Mouse (Mus musculus): ENCODE measurements around the gene Lenep. TPM values are rescaled to one million over a fixed set of nuclear protein-coding genes. Genes with fewer than 3 reads are reported as not detected.

The Lenep gene
- polyA plus RNA-seq, 1 experiment from 2014 or later: 0.33 TPM

- Histone ChIP-seq H3K4me3 (ENCODE audit: low read depth, low read length) (peak overlapping the region; percentile 52), H3K27me3 (ENCODE audit: insufficient read depth, low read length) (no peaks in the 10 kb centered on the region), H3K4me2 (peak overlapping the region; percentile 76), H3K4me1 (ENCODE audit: insufficient read depth) (no peaks in the 10 kb centered on the region), H3K36me3 (ENCODE audit: insufficient read depth) (peaks cover 10% of the 10 kb centered on the region; the same call in 1 of the 2 replicates), H3K9ac (peak overlapping the region; percentile 62), H3K9me3 (ENCODE audit: low read depth, low read length) (no peaks in the 10 kb centered on the region), H3K27ac (ENCODE audit: low read depth) (peak overlapping the region; percentile 54; the same call in 1 of the 2 replicates)
- peak; percentile 87 for DNase-seq
- peak; percentile 97 for TF ChIP-seq CTCF (IDR thresholded peaks at IDR 0.05; ENCODE audit: low read depth)
- peak; percentile 95 for ATAC-seq (ENCODE audit: insufficient read depth)
- WGBS: 1% methylated on average over 28 of the region's 29 CpGs
These were observed 24.1 kb downstream of the Lenep start for GRCm38 (mm10) chr3:89378394-89379067.

GRCm38 (mm10) chr3:89377831-89378230, 24.8 kb downstream of the Lenep start:
- Histone ChIP-seq H3K27me3 (ENCODE audit: insufficient read depth, low read length) (no peaks in the 10 kb centered on the region), H3K4me3 (ENCODE audit: low read depth, low read length) (peak overlapping the region; percentile 52), H3K36me3 (ENCODE audit: insufficient read depth) (peaks cover 10% of the 10 kb centered on the region; the same call in 1 of the 2 replicates), H3K9ac (no peak overlapping the region), H3K9me3 (ENCODE audit: low read depth, low read length) (no peaks in the 10 kb centered on the region), H3K4me2 (peak overlapping the region; percentile 76), H3K4me1 (ENCODE audit: insufficient read depth) (no peaks in the 10 kb centered on the region), H3K27ac (ENCODE audit: low read depth) (peak overlapping the region; percentile 42; the same call in 1 of the 2 replicates)
- WGBS: 61% methylated on average over 4 of the region's 4 CpGs
- DNase-seq (no peak), ATAC-seq (ENCODE audit: insufficient read depth) (peak; percentile 16; the same call in 1 of the 2 replicates)
- TF ChIP-seq CTCF (IDR thresholded peaks at IDR 0.05; ENCODE audit: low read depth): no peak

GRCm38 (mm10) chr3:89373581-89374231, 28.9 kb downstream of the Lenep start:
- H3K4me1 ChIP-seq (ENCODE audit: insufficient read depth): no peaks in the 10 kb centered on the region
- H3K4me3 ChIP-seq (ENCODE audit: low read depth, low read length): no peak overlapping the region
- no peaks in the 10 kb centered on the region for H3K9me3 ChIP-seq (ENCODE audit: low read depth, low read length)
- no peak for DNase-seq
- no peak for ATAC-seq (ENCODE audit: insufficient read depth)
- H3K9ac ChIP-seq: no peak overlapping the region
- H3K27me3 ChIP-seq (ENCODE audit: insufficient read depth, low read length): no peaks in the 10 kb centered on the region
- H3K4me2 ChIP-seq: no peak overlapping the region
- no peaks in the 10 kb centered on the region for H3K36me3 ChIP-seq (ENCODE audit: insufficient read depth)
- no peak for TF ChIP-seq CTCF (IDR thresholded peaks at IDR 0.05; ENCODE audit: low read depth)
- 25% methylated on average over 5 of the region's 5 CpGs for WGBS
- H3K27ac ChIP-seq (ENCODE audit: low read depth): no peak overlapping the region

GRCm38 (mm10) chr3:89367338-89367737, 35.3 kb downstream of the Lenep start:
- no peak overlapping the region for H3K4me2 ChIP-seq
- DNase-seq (no peak), ATAC-seq (ENCODE audit: insufficient read depth) (no peak)
- no peak for TF ChIP-seq CTCF (IDR thresholded peaks at IDR 0.05; ENCODE audit: low read depth)
- no peaks in the 10 kb centered on the region for H3K9me3 ChIP-seq (ENCODE audit: low read depth, low read length)
- H3K27ac ChIP-seq (ENCODE audit: low read depth): no peak overlapping the region
- 49% methylated on average over 11 of the region's 11 CpGs for WGBS
- H3K4me1 ChIP-seq (ENCODE audit: insufficient read depth): no peaks in the 10 kb centered on the region
- no peak overlapping the region for H3K4me3 ChIP-seq (ENCODE audit: low read depth, low read length)
- H3K27me3 ChIP-seq (ENCODE audit: insufficient read depth, low read length): no peaks in the 10 kb centered on the region
- H3K36me3 ChIP-seq (ENCODE audit: insufficient read depth): no peaks in the 10 kb centered on the region
- no peak overlapping the region for H3K9ac ChIP-seq

- WGBS: 62% methylated on average over 20 of the region's 20 CpGs
- no peak for TF ChIP-seq CTCF (IDR thresholded peaks at IDR 0.05; ENCODE audit: low read depth)
- no peak for ATAC-seq (ENCODE audit: insufficient read depth)
- Histone ChIP-seq H3K9ac (no peak overlapping the region), H3K27ac (ENCODE audit: low read depth) (no peak overlapping the region), H3K4me1 (ENCODE audit: insufficient read depth) (no peaks in the 10 kb centered on the region), H3K36me3 (ENCODE audit: insufficient read depth) (no peaks in the 10 kb centered on the region), H3K27me3 (ENCODE audit: insufficient read depth, low read length) (no peaks in the 10 kb centered on the region), H3K4me3 (ENCODE audit: low read depth, low read length) (no peak overlapping the region), H3K4me2 (no peak overlapping the region), H3K9me3 (ENCODE audit: low read depth, low read length) (no peaks in the 10 kb centered on the region)
- DNase-seq: no peak
These were observed 36.8 kb downstream of the Lenep start for GRCm38 (mm10) chr3:89365486-89366414.

GRCm38 (mm10) chr3:89365153-89365485, 37.5 kb downstream of the Lenep start, which contains the start of gene Dcst1:
TSS of gene Dcst1 (minus strand) at chr3:89365253.
- Histone ChIP-seq H3K4me3 (ENCODE audit: low read depth, low read length) (no peak within 1 kb of the TSS), H3K9me3 (ENCODE audit: low read depth, low read length) (no peaks in the 10 kb centered on the region), H3K9ac (no peak within 1 kb of the TSS), H3K4me2 (no peak within 1 kb of the TSS), H3K4me1 (ENCODE audit: insufficient read depth) (no peaks in the 10 kb centered on the region), H3K27me3 (ENCODE audit: insufficient read depth, low read length) (no peaks in the 10 kb centered on the region), H3K36me3 (ENCODE audit: insufficient read depth) (no peaks in the 10 kb centered on the region), H3K27ac (ENCODE audit: low read depth) (no peak within 1 kb of the TSS)
- DNase-seq: no peak
- ATAC-seq (ENCODE audit: insufficient read depth): no peak
- WGBS: 92% methylated on average over 11 of the region's 11 CpGs
- TF ChIP-seq CTCF (IDR thresholded peaks at IDR 0.05; ENCODE audit: low read depth): no peak

All from lung, embryonic 14.5 days (tissue).